Mouse (Mus musculus) cerebellum, adult 2 months (tissue): ENCODE data around the gene Selenoi.

ENCODE experiments used
- CTCF ChIP-seq: fragments of 200-500 bp; IDR thresholded peaks from 2 replicates; pipeline ENCODE4 v1.5.1; 2011; ENCODE audit warnings: low read depth, mild to moderate bottlenecking, control low read depth, low read length, moderate library complexity, borderline replicate concordance; ENCODE audit not compliant: insufficient read depth
- POLR2A ChIP-seq: fragments of 200-500 bp; IDR thresholded peaks from 2 replicates; pipeline ENCODE4 v1.6.1; 2011; ENCODE audit warnings: low read length, control low read depth, borderline replicate concordance; ENCODE audit not compliant: insufficient read depth

DNA sequence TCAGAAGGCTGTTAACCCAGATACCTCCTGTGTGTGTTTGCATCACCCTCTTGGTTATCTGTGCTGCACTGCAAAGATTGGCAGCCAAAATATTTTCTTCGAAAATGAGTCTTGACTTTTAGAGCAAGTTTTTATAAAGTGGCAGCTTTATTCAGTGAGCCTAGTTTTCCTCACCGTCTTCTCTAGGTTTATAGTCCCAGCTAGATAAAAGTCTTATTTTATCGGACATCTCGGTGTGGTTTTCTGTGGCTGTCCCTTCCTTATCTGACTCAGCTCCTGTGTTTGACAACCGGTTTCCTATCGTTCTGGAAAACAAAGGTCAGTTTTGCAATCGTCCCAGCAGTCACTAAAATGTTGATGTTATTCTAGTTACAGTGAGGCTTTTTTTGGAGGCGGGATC is 1.6 kb downstream of the Selenoi start:
- TF ChIP-seq CTCF, result no peak
- no peak for TF ChIP-seq POLR2A
